Mouse (Mus musculus) testis, adult 2 months (tissue): Measurements from ENCODE around the gene Timp2. TPM values are rescaled to one million over a fixed set of nuclear protein-coding genes. Genes with fewer than 3 reads are reported as not detected.

ENCODE experiments used
- H3K27ac ChIP-seq: fragments of 200-500 bp; 2 replicates; pipeline ENCODE4 v1.5.1; 2012; ENCODE audit warnings: low read depth, low read length; ENCODE audit not compliant: control insufficient read depth, insufficient read depth
- H3K27me3 ChIP-seq: fragments of 200-500 bp; 2 replicates; pipeline ENCODE4 v1.6.1; 2012; ENCODE audit warnings: mild to moderate bottlenecking, low read length, moderate library complexity; ENCODE audit not compliant: control insufficient read depth, insufficient read depth
- H3K36me3 ChIP-seq: fragments of 200-500 bp; 2 replicates; pipeline ENCODE4 v1.6.1; 2012; ENCODE audit warnings: mild to moderate bottlenecking, low read length; ENCODE audit not compliant: control insufficient read depth, insufficient read depth
- H3K4me1 ChIP-seq: fragments of 200-500 bp; 2 replicates; pipeline ENCODE4 v1.6.1; 2012; ENCODE audit warnings: low read length; ENCODE audit not compliant: control insufficient read depth, insufficient read depth
- H3K4me3 ChIP-seq: fragments of 200-500 bp; 2 replicates; pipeline ENCODE4 v1.5.1; 2012; ENCODE audit warnings: low read depth, mild to moderate bottlenecking, low read length, moderate library complexity, mixed read lengths; ENCODE audit not compliant: control insufficient read depth
- CTCF ChIP-seq: fragments of 200-500 bp; IDR thresholded peaks from 2 replicates; pipeline ENCODE4 v1.5.1; 2012; ENCODE audit warnings: low read depth, mild to moderate bottlenecking, inconsistent platforms, low read length, moderate library complexity; ENCODE audit not compliant: control insufficient read depth, insufficient read depth, insufficient replicate concordance
- POLR2A ChIP-seq: fragments of 200-500 bp; IDR thresholded peaks from 2 replicates; pipeline ENCODE4 v1.6.1; 2012; ENCODE audit warnings: low read depth, mild to moderate bottlenecking, inconsistent platforms, low read length, moderate library complexity; ENCODE audit not compliant: control insufficient read depth
- polyA plus RNA-seq: library from polyadenylated mRNA; depleted of rRNA; stranded (reverse); fragments of >200 nt; gene quantifications from 2 replicates; pipeline ENCODE4 v1.2.3, GENCODE M21; 2012; rRNA removed

Gene Timp2
- polyA plus RNA-seq, 1 experiment = 94.1 TPM

DNA sequence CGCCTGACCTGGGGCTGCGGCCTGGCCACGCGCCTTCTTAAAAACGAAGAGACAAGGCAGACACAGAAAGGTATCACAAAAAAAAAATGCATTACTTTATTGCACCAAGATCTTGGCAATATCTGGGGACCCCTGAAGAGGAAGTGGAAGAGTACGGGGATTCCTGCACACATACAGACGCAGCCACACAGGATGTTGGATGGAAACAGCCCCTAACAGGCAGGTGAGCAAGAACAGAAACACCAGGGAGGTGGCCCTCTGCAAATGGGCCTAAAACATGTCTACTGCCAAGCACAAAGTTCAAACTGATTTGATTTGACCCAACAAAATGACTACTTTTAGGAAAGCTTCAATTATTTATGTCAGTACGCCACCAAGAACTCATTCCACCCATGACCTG is 96.0 kb downstream of the Timp2 start:
- Histone ChIP-seq H3K4me1 (no peaks in the 10 kb centered on the region), H3K27me3 (no peaks in the 10 kb centered on the region), H3K4me3 (no peak overlapping the region), H3K36me3 (no peaks in the 10 kb centered on the region), H3K27ac (no peak overlapping the region)
- TF ChIP-seq POLR2A (no peak), CTCF (no peak)

DNA sequence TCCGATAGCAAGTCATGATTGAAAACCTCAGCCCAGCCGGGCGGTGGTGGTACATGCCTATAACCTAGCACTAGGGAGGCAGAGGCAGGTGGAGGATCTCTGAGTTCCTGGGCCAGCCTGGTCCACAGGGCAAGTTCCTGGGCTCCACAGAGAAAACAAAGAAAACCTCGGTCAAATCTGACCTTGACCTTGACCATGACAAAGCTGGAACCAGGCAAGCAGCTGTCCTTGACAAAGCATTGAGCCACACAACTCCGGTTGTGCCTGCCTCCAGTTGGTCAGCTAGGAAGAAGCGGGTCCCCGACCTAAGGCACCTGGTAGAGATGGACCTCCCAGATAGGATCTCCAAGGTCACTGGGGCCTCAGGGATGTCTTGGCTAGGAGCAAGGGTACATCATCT is 99.2 kb downstream of the Timp2 start:
- TF ChIP-seq POLR2A = no peak
- TF ChIP-seq CTCF = no peak
- Histone ChIP-seq H3K36me3 (no peaks in the 10 kb centered on the region), H3K4me3 (no peak overlapping the region), H3K4me1 (no peaks in the 10 kb centered on the region), H3K27ac (no peak overlapping the region), H3K27me3 (no peaks in the 10 kb centered on the region)

GRCm38 (mm10) chr11:118254159-118254951 is 101.2 kb downstream of the Timp2 start:
- no peaks in the 10 kb centered on the region; the same call in 1 of the 2 replicates for H3K4me1 ChIP-seq
- H3K36me3 ChIP-seq = no peaks in the 10 kb centered on the region
- H3K27ac ChIP-seq = no peak overlapping the region
- no peak for TF ChIP-seq CTCF
- no peak for TF ChIP-seq POLR2A
- H3K27me3 ChIP-seq = no peaks in the 10 kb centered on the region
- no peak overlapping the region for H3K4me3 ChIP-seq

- no peak for TF ChIP-seq POLR2A
- TF ChIP-seq CTCF = no peak
- Histone ChIP-seq H3K27ac (no peak overlapping the region), H3K4me1 (peaks cover 7% of the 10 kb centered on the region)
Measured at GRCm38 (mm10) chr11:118253447-118254158, 101.9 kb downstream of the Timp2 start.

More at GRCm38 (mm10) chr11:118253447-118254158, 101.9 kb downstream of the Timp2 start:
- Histone ChIP-seq H3K4me3 (no peak overlapping the region), H3K36me3 (no peaks in the 10 kb centered on the region), H3K27me3 (no peaks in the 10 kb centered on the region)

Other genes starting within 250 kb of the Timp2 start
- 34.0 and 35.8 TPM in 2 replicates for gene Dnah17, start 225.1 kb downstream of the Timp2 start, polyA plus RNA-seq
- gene Cyth1, start 107.1 kb downstream of the Timp2 start, polyA plus RNA-seq = 31.8 and 31.9 TPM in 2 replicates
- gene Usp36, start 65.5 kb downstream of the Timp2 start, polyA plus RNA-seq = 3.7 and 3.9 TPM in 2 replicates
- 274 and 283 TPM in 2 replicates for gene Cep295nl, start 13.2 kb downstream of the Timp2 start, polyA plus RNA-seq
- 22.7 and 23.3 TPM in 2 replicates for gene Lgals3bp, start 46.4 kb upstream of the Timp2 start, polyA plus RNA-seq
- 37.8 and 38.5 TPM in 2 replicates for gene Cant1, start 63.3 kb upstream of the Timp2 start, polyA plus RNA-seq
- gene C1qtnf1, start 72.5 kb upstream of the Timp2 start, polyA plus RNA-seq = 1.9 and 2.5 TPM in 2 replicates
- gene Engase, start 121.1 kb upstream of the Timp2 start, polyA plus RNA-seq = 2.9 and 3.2 TPM in 2 replicates